Mouse (Mus musculus): ENCODE data around the gene Apol9a.
"Not testable (repeated sequence)": the region's sequence is repeated elsewhere in the genome, so short reads cannot be mapped to it uniquely, and the experiment has no call there.

DNA sequence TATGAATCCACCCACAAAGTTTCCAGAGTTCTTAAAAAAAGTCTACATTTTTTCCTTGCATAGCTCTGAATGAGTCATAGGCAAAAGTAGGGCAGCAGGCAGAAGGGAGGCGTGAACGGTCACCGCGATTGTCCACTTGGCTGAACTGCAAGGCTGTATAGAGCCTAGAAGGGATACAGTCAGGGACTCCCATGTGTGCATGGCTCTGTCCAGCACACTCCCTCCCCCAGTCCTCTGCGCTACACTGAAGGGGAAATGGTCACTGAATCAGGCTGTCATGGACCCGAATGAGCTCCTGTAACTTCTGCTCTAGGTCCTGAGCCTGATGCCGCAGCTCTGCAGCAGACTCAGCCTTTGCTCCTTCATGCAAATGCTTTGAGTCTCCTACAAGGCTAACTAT lies 12.0 kb upstream of the Apol9a start:
- TF ChIP-seq POLR2A (IDR thresholded peaks at IDR 0.05; ENCODE audit: borderline replicate concordance, insufficient read depth, low read length); CTCF (IDR thresholded peaks at IDR 0.05; ENCODE audit: borderline replicate concordance, insufficient read depth, low read depth, low read length): not testable (repeated sequence)

Data from cerebellum, adult 2 months (tissue).